Mouse (Mus musculus) left cerebral cortex, postnatal 36 days (tissue): ENCODE measurements around the gene Ift27. TPM values are rescaled to one million over a fixed set of nuclear protein-coding genes. Genes with fewer than 3 reads are reported as not detected.

Experiments used
- DNase-seq, 2 experiments: peaks; one replicate each; pipeline ENCODE4 v3.0.0; 2021 to 2022; ENCODE audit warnings: low spot score in 2 of 2, mixed read lengths in 1 of 2
- intact Hi-C: fragments of 180-260 bp; cut with DNase I; formaldehyde crosslinking; loops from one replicate; pipeline ENCODE4 v1.15.1; 2025
- total RNA-seq, 2 experiments: library from RNA; stranded (reverse); gene quantifications; 2 replicates each; pipeline ENCODE4 v1.2.3; 2021

Ift27 gene
- total RNA-seq, 2 experiments from 2014 or later: 34.5 to 38.1 TPM

- intact Hi-C loops: loop anchor here (1.0 to 5.0 kb wide), 4 partner anchors 54 to 136 kb away; no protein-coding TSS in a partner anchor
- no peak for DNase-seq
Measured at GRCm38 (mm10) chr15:78118275-78118995, 55.5 kb downstream of the Ift27 start.

GRCm38 (mm10) chr15:78117731-78118130, 56.2 kb downstream of the Ift27 start:
- no peak for DNase-seq
- intact Hi-C loops: loop anchor here (1.0 to 5.0 kb wide), 4 partner anchors 55 to 135 kb away; no protein-coding TSS in a partner anchor

- no peak for DNase-seq
- intact Hi-C loops: loop anchor here (5.0 kb wide), 2 partner anchors 55 to 135 kb away; no protein-coding TSS in a partner anchor
Measured at GRCm38 (mm10) chr15:78116936-78117335, 57.0 kb downstream of the Ift27 start.

GRCm38 (mm10) chr15:78116244-78116643, 57.7 kb downstream of the Ift27 start:
- DNase-seq: no peak
- intact Hi-C loops: loop anchor here (5.0 kb wide), 2 partner anchors 54 to 134 kb away; no protein-coding TSS in a partner anchor

Other genes starting within 250 kb of the Ift27 start
- 100 to 1,000 TPM; 125 to 150 TPM for gene Txn2, start 245.1 kb downstream of the Ift27 start, total RNA-seq
- gene Foxred2, start 217.4 kb downstream of the Ift27 start, total RNA-seq: 10 to 100 TPM; 11.9 to 12.3 TPM
- gene Eif3d, start 203.3 kb downstream of the Ift27 start, total RNA-seq: 100 to 1,000 TPM in 1 of 2 experiments, 10 to 100 TPM in 1; 94.5 to 104 TPM
- gene Cacng2, start 54.1 kb downstream of the Ift27 start, total RNA-seq: 10 to 100 TPM; 54.1 to 56.5 TPM
- 100 to 1,000 TPM in 1 of 2 experiments, 10 to 100 TPM in 1; 73.3 to 114 TPM for gene Pvalb, start 32.3 kb upstream of the Ift27 start, total RNA-seq
- gene Ncf4, start 70.7 kb upstream of the Ift27 start, total RNA-seq: 1 to 10 TPM; 1.2 TPM
- under 1 TPM; 0.39 to 0.59 TPM for gene Csf2rb2, start 131.6 kb upstream of the Ift27 start, total RNA-seq
- gene Csf2rb, start 151.6 kb upstream of the Ift27 start, total RNA-seq: 1 to 10 TPM; 1.2 TPM
- gene Tex33, start 221.8 kb upstream of the Ift27 start, total RNA-seq: not detected
- gene Tst, start 231.8 kb upstream of the Ift27 start, total RNA-seq: 10 to 100 TPM; 28.1 to 36.3 TPM
- 10 to 100 TPM; 32.9 to 37.0 TPM for gene Mpst, start 232.3 kb upstream of the Ift27 start, total RNA-seq